17 mouse cellular contexts compared by ENCODE assay signal in genomic region chr13:55153951-55154350, GRCm38 (mm10). TPM values are rescaled to one million over a fixed set of nuclear protein-coding genes. Genes with fewer than 3 reads are reported as not detected.
DNase-seq lines count a peak whose midpoint lies in the region; ATAC-seq and TF ChIP-seq lines count a peak whose summit lies in the region.
"Had no signal": no experiment of that assay in that cellular context is flagged by ENCODE, and none has a peak within 500 bp of the region (broad histone marks: within the 10 kb centered on the region; RNA-seq: fewer than 3 reads in every experiment).

No protein-coding gene starts in this region.

- H3K4me3 ChIP-seq in kidney, postnatal 0 days (replicated peaks; ENCODE audit: low read depth, low read length), result no peak overlapping the region
- H3K4me3 ChIP-seq in embryonic facial prominence, embryonic 14.5 days (ENCODE audit: low read depth, low read length), result 0 out of 2 replicates have a peak overlapping the region, but pooled peaks have one; percentile 63
- H3K4me3 ChIP-seq in intestine, embryonic 15.5 days (replicated peaks), result no peak overlapping the region
- no peak overlapping the region for H3K4me3 ChIP-seq in liver, embryonic 14.5 days (ENCODE audit: insufficient read depth in 1 of 2, low read depth in 2 of 2, low read length in 2 of 2)
- H3K4me3 ChIP-seq in midbrain, embryonic 13.5 days (replicated peaks), result no peak overlapping the region
- H3K4me3 ChIP-seq: layer of hippocampus, adult 2 months; midbrain, embryonic 15.5 days had no signal

- no peak overlapping the region for H3K9ac ChIP-seq in kidney, postnatal 0 days (ENCODE audit: low read depth, low read length)
- no peak overlapping the region for H3K9ac ChIP-seq in embryonic facial prominence, embryonic 14.5 days (ENCODE audit: low read depth, low read length)
- H3K9ac ChIP-seq in intestine, embryonic 15.5 days, result no peak overlapping the region
- H3K9ac ChIP-seq in liver, embryonic 14.5 days (replicated peaks), result no peak overlapping the region
- no peak overlapping the region for H3K9ac ChIP-seq in midbrain, embryonic 13.5 days (replicated peaks)
- H3K9ac ChIP-seq: forebrain, embryonic 12.5 days; midbrain, embryonic 15.5 days had no signal

- ATAC-seq in kidney, postnatal 0 days (replicated peaks; ENCODE audit: low FRiP score, low read depth), result no peak
- ATAC-seq in embryonic facial prominence, embryonic 14.5 days (ENCODE audit: low read depth), result no peak
- ATAC-seq in intestine, embryonic 15.5 days, result no peak
- ATAC-seq in liver, embryonic 14.5 days (ENCODE audit: insufficient read depth), result no peak
- ATAC-seq in midbrain, embryonic 13.5 days, result no peak
- no peak for ATAC-seq in inflammation-experienced regulatory T-cells, adult 6 months
- ATAC-seq: midbrain, embryonic 15.5 days had no signal

- H3K27me3 ChIP-seq in kidney, postnatal 0 days (ENCODE audit: insufficient read depth, low read length), result no peaks in the 10 kb centered on the region; the same call in 1 of the 2 replicates
- peaks cover 11% of the 10 kb centered on the region for H3K27me3 ChIP-seq in embryonic facial prominence, embryonic 14.5 days (replicated peaks; ENCODE audit: control insufficient read depth, insufficient read depth, low read length)
- 0 out of 2 replicates have a peak, but pooled peaks cover 4% of the 10 kb centered on the region for H3K27me3 ChIP-seq in intestine, embryonic 15.5 days (replicated peaks)
- peaks cover 21% of the 10 kb centered on the region for H3K27me3 ChIP-seq in liver, embryonic 14.5 days (ENCODE audit: control insufficient read depth, insufficient read depth, low read length)
- H3K27me3 ChIP-seq in midbrain, embryonic 13.5 days, result peaks cover 31% of the 10 kb centered on the region

- peak overlapping the region; percentile 83; the same call in 1 of the 2 replicates for H3K4me2 ChIP-seq in kidney, postnatal 0 days (ENCODE audit: low read length)
- peak overlapping the region; percentile 90; the same call in 1 of the 2 replicates for H3K4me2 ChIP-seq in embryonic facial prominence, embryonic 14.5 days (ENCODE audit: low read depth, low read length)
- peak overlapping the region; percentile 82 for H3K4me2 ChIP-seq in intestine, embryonic 15.5 days (replicated peaks)
- peak overlapping the region; percentile 30; the same call in 1 of the 2 replicates for H3K4me2 ChIP-seq in liver, embryonic 14.5 days (ENCODE audit: low read depth)
- H3K4me2 ChIP-seq in midbrain, embryonic 13.5 days (replicated peaks), result no peak overlapping the region

- H3K27ac ChIP-seq in kidney, postnatal 0 days, result no peak overlapping the region
- no peak overlapping the region for H3K27ac ChIP-seq in embryonic facial prominence, embryonic 14.5 days (replicated peaks; ENCODE audit: low read depth, low read length)
- no peak overlapping the region for H3K27ac ChIP-seq in intestine, embryonic 15.5 days
- no peak overlapping the region for H3K27ac ChIP-seq in liver, embryonic 14.5 days
- no peak overlapping the region for H3K27ac ChIP-seq in midbrain, embryonic 13.5 days
- H3K27ac ChIP-seq: forebrain, embryonic 12.5 days; hindbrain, embryonic 10.5 days; layer of hippocampus, adult 2 months; midbrain, embryonic 15.5 days had no signal

- no peak for TF ChIP-seq EP300 in liver, embryonic 14.5 days (IDR thresholded peaks at IDR 0.05; ENCODE audit: low read depth)

- no peaks in the 10 kb centered on the region for H3K9me3 ChIP-seq in kidney, postnatal 0 days (replicated peaks; ENCODE audit: low read length)
- no peaks in the 10 kb centered on the region for H3K9me3 ChIP-seq in embryonic facial prominence, embryonic 14.5 days (ENCODE audit: control insufficient read depth, low read length)
- no peaks in the 10 kb centered on the region for H3K9me3 ChIP-seq in intestine, embryonic 15.5 days
- no peaks in the 10 kb centered on the region for H3K9me3 ChIP-seq in liver, embryonic 14.5 days (ENCODE audit: control insufficient read depth, low read length)
- no peaks in the 10 kb centered on the region for H3K9me3 ChIP-seq in midbrain, embryonic 13.5 days
- H3K9me3 ChIP-seq: forebrain, embryonic 12.5 days; hindbrain, embryonic 10.5 days; midbrain, embryonic 15.5 days had no signal

- H3K4me1 ChIP-seq in kidney, postnatal 0 days (replicated peaks; ENCODE audit: insufficient read depth, low read length), result peaks cover 8% of the 10 kb centered on the region
- no peaks in the 10 kb centered on the region for H3K4me1 ChIP-seq in embryonic facial prominence, embryonic 14.5 days (ENCODE audit: control insufficient read depth, insufficient read depth, low read length)
- H3K4me1 ChIP-seq in intestine, embryonic 15.5 days (replicated peaks), result 0 out of 2 replicates have a peak, but pooled peaks cover 2% of the 10 kb centered on the region
- 0 out of 4 replicates have a peak, but pooled peaks cover 0 to 2% of the 10 kb centered on the region in 2 experiments for H3K4me1 ChIP-seq in liver, embryonic 14.5 days (replicated peaks; ENCODE audit: control insufficient read depth in 2 of 2, insufficient read depth in 2 of 2, low read length in 1 of 2)
- H3K4me1 ChIP-seq in midbrain, embryonic 13.5 days (replicated peaks), result peaks cover 9% of the 10 kb centered on the region

- no peak for DNase-seq in kidney, postnatal 0 days (ENCODE audit: low spot score)
- no peak for DNase-seq in kidney, postnatal 10 days
- no peak for DNase-seq in embryonic facial prominence, embryonic 14.5 days (ENCODE audit: low spot score)
- DNase-seq in liver, embryonic 14.5 days (ENCODE audit: low read depth in 3 of 3, low spot score in 3 of 3), result no peak
- DNase-seq: cerebellum, adult 11-12 months; cerebellum, postnatal 36 days; heart, adult 11 months had no signal

- no peaks in the 10 kb centered on the region for H3K36me3 ChIP-seq in kidney, postnatal 0 days (ENCODE audit: insufficient read depth, low read length)
- no peaks in the 10 kb centered on the region for H3K36me3 ChIP-seq in embryonic facial prominence, embryonic 14.5 days (ENCODE audit: control insufficient read depth, insufficient read depth, low read length)
- H3K36me3 ChIP-seq in intestine, embryonic 15.5 days, result no peaks in the 10 kb centered on the region
- H3K36me3 ChIP-seq in liver, embryonic 14.5 days (replicated peaks; ENCODE audit: control insufficient read depth, insufficient read depth, low read depth), result no peaks in the 10 kb centered on the region
- H3K36me3 ChIP-seq in midbrain, embryonic 13.5 days, result no peaks in the 10 kb centered on the region
- H3K36me3 ChIP-seq: forebrain, embryonic 12.5 days; hindbrain, embryonic 10.5 days; midbrain, embryonic 15.5 days had no signal

- 84% methylated on average over 5 of the region's 5 CpGs for WGBS in kidney, postnatal 0 days
- WGBS in embryonic facial prominence, embryonic 14.5 days, result 82% methylated on average over 5 of the region's 5 CpGs
- WGBS in intestine, embryonic 15.5 days, result 70% methylated on average over 5 of the region's 5 CpGs
- WGBS in liver, embryonic 14.5 days (ENCODE audit: insufficient replicate concordance), result 74% methylated on average over 5 of the region's 5 CpGs
- 87% methylated on average over 5 of the region's 5 CpGs for WGBS in midbrain, embryonic 13.5 days

- TF ChIP-seq CTCF in kidney, postnatal 0 days (IDR thresholded peaks at IDR 0.05; ENCODE audit: low read depth), result no peak
- no peak for TF ChIP-seq CTCF in liver, embryonic 14.5 days (IDR thresholded peaks at IDR 0.05; ENCODE audit: low read depth)

RNA-seq across cellular contexts. Expression of gene Fgfr4, which starts 1.5 kb away (rescaled TPM):
- polyA plus RNA-seq in kidney, postnatal 0 days (2015; fragmentation: Nextera tagmentation; extraction: Ambion mirVana), result 14.6 and 15.8 TPM in 2 replicates
- polyA plus RNA-seq in embryonic facial prominence, embryonic 14.5 days (2014; fragmentation: Nextera tagmentation; extraction: Ambion mirVana), result 16.4 and 19.9 TPM in 2 replicates
- polyA plus RNA-seq in intestine, embryonic 15.5 days (2015; fragmentation: Nextera tagmentation; extraction: Ambion mirVana), result 14.2 and 14.5 TPM in 2 replicates
- polyA plus RNA-seq in liver, embryonic 14.5 days (2012; rRNA removed), result 3.9 and 4.7 TPM in 2 replicates
- polyA plus RNA-seq in liver, embryonic 14.5 days (2014; fragmentation: Nextera tagmentation; extraction: Ambion mirVana), result 3.3 and 4.5 TPM in 2 replicates
- polyA plus RNA-seq in midbrain, embryonic 13.5 days (2015; fragmentation: Nextera tagmentation; extraction: Ambion mirVana), result 0.30 and 0.47 TPM in 2 replicates
- not detected for polyA plus RNA-seq in inflammation-experienced regulatory T-cells, adult 6 months (2017; shearing (Covaris generic))

RNA-seq across cellular contexts. Expression of gene Gm17617, which starts 20.6 kb away (rescaled TPM):
- not detected in 2 replicates for polyA plus RNA-seq in kidney, postnatal 0 days (2015; fragmentation: Nextera tagmentation; extraction: Ambion mirVana)
- not detected in 2 replicates for polyA plus RNA-seq in embryonic facial prominence, embryonic 14.5 days (2014; fragmentation: Nextera tagmentation; extraction: Ambion mirVana)
- not detected in 2 replicates for polyA plus RNA-seq in intestine, embryonic 15.5 days (2015; fragmentation: Nextera tagmentation; extraction: Ambion mirVana)
- polyA plus RNA-seq in liver, embryonic 14.5 days (2012; rRNA removed), result not detected in 2 replicates
- not detected in 2 replicates for polyA plus RNA-seq in liver, embryonic 14.5 days (2014; fragmentation: Nextera tagmentation; extraction: Ambion mirVana)
- polyA plus RNA-seq in midbrain, embryonic 13.5 days (2015; fragmentation: Nextera tagmentation; extraction: Ambion mirVana), result not detected in 2 replicates
- not detected for polyA plus RNA-seq in inflammation-experienced regulatory T-cells, adult 6 months (2017; shearing (Covaris generic))
- polyA plus RNA-seq: embryonic facial prominence, embryonic 11.5 days; forebrain, embryonic 12.5 days; heart, embryonic 14.5 days; hindbrain, embryonic 10.5 days; midbrain, embryonic 15.5 days; spleen, adult 2 months had no signal

RNA-seq across cellular contexts. Expression of gene Zfp346, which starts 48.8 kb away (rescaled TPM):
- polyA plus RNA-seq in kidney, postnatal 0 days (2015; fragmentation: Nextera tagmentation; extraction: Ambion mirVana), result 11.8 and 13.1 TPM in 2 replicates
- polyA plus RNA-seq in embryonic facial prominence, embryonic 14.5 days (2014; fragmentation: Nextera tagmentation; extraction: Ambion mirVana), result 21.3 and 26.2 TPM in 2 replicates
- polyA plus RNA-seq in intestine, embryonic 15.5 days (2015; fragmentation: Nextera tagmentation; extraction: Ambion mirVana), result 14.3 and 14.7 TPM in 2 replicates
- polyA plus RNA-seq in liver, embryonic 14.5 days (2012; rRNA removed), result 9.4 and 11.4 TPM in 2 replicates
- polyA plus RNA-seq in liver, embryonic 14.5 days (2014; fragmentation: Nextera tagmentation; extraction: Ambion mirVana), result 5.6 and 6.1 TPM in 2 replicates
- 26.6 and 27.5 TPM in 2 replicates for polyA plus RNA-seq in midbrain, embryonic 13.5 days (2015; fragmentation: Nextera tagmentation; extraction: Ambion mirVana)
- polyA plus RNA-seq in inflammation-experienced regulatory T-cells, adult 6 months (2017; shearing (Covaris generic)), result 10 to 100 TPM; 13.6 to 25.9 (median 17.6) TPM

RNA-seq across cellular contexts. Expression of gene Uimc1, which starts 53.9 kb away (rescaled TPM):
- 24.6 and 27.9 TPM in 2 replicates for polyA plus RNA-seq in kidney, postnatal 0 days (2015; fragmentation: Nextera tagmentation; extraction: Ambion mirVana)
- polyA plus RNA-seq in embryonic facial prominence, embryonic 14.5 days (2014; fragmentation: Nextera tagmentation; extraction: Ambion mirVana), result 27.5 and 29.9 TPM in 2 replicates
- polyA plus RNA-seq in intestine, embryonic 15.5 days (2015; fragmentation: Nextera tagmentation; extraction: Ambion mirVana), result 19.7 and 21.8 TPM in 2 replicates
- 6.0 and 12.5 TPM in 2 replicates for polyA plus RNA-seq in liver, embryonic 14.5 days (2012; rRNA removed)
- 16.0 and 16.6 TPM in 2 replicates for polyA plus RNA-seq in liver, embryonic 14.5 days (2014; fragmentation: Nextera tagmentation; extraction: Ambion mirVana)
- 21.6 and 23.1 TPM in 2 replicates for polyA plus RNA-seq in midbrain, embryonic 13.5 days (2015; fragmentation: Nextera tagmentation; extraction: Ambion mirVana)
- 100 to 1,000 TPM in 1 of 3 experiments, 10 to 100 TPM in 2; 67.9 to 101 (median 96.7) TPM for polyA plus RNA-seq in inflammation-experienced regulatory T-cells, adult 6 months (2017; shearing (Covaris generic))

RNA-seq across cellular contexts. Expression of gene Nsd1, which starts 55.6 kb away (rescaled TPM):
- polyA plus RNA-seq in kidney, postnatal 0 days (2015; fragmentation: Nextera tagmentation; extraction: Ambion mirVana), result 51.7 and 52.5 TPM in 2 replicates
- polyA plus RNA-seq in embryonic facial prominence, embryonic 14.5 days (2014; fragmentation: Nextera tagmentation; extraction: Ambion mirVana), result 55.0 and 58.7 TPM in 2 replicates
- 49.6 and 52.8 TPM in 2 replicates for polyA plus RNA-seq in intestine, embryonic 15.5 days (2015; fragmentation: Nextera tagmentation; extraction: Ambion mirVana)
- polyA plus RNA-seq in liver, embryonic 14.5 days (2012; rRNA removed), result 7.0 and 8.0 TPM in 2 replicates
- polyA plus RNA-seq in liver, embryonic 14.5 days (2014; fragmentation: Nextera tagmentation; extraction: Ambion mirVana), result 13.8 and 15.8 TPM in 2 replicates
- 75.1 and 81.5 TPM in 2 replicates for polyA plus RNA-seq in midbrain, embryonic 13.5 days (2015; fragmentation: Nextera tagmentation; extraction: Ambion mirVana)
- 10 to 100 TPM; 46.7 to 76.6 (median 60.1) TPM for polyA plus RNA-seq in inflammation-experienced regulatory T-cells, adult 6 months (2017; shearing (Covaris generic))
